Mouse (Mus musculus) lung, adult 2 months (tissue): ENCODE measurements around the gene Fbxw10. TPM values are rescaled to one million over a fixed set of nuclear protein-coding genes. Genes with fewer than 3 reads are reported as not detected.

ENCODE experiments used
- DNase-seq: peaks from one replicate; pipeline ENCODE4 v3.0.0; 2022
- H3K4me1 ChIP-seq: fragments of 200-500 bp; 2 replicates; pipeline ENCODE4 v1.6.1; 2011; ENCODE audit warnings: low read length; ENCODE audit not compliant: control insufficient read depth, insufficient read depth
- H3K4me3 ChIP-seq: fragments of 200-500 bp; replicated peaks from 2 replicates; pipeline ENCODE3; 2011; ENCODE audit warnings: low read depth, mild to moderate bottlenecking, control low read depth, low read length; ENCODE audit errors: extremely low read depth
- CTCF ChIP-seq: fragments of 200-500 bp; IDR thresholded peaks from 2 replicates; pipeline ENCODE4 v1.5.1; 2011; ENCODE audit warnings: mild to moderate bottlenecking, low read length, control low read depth; ENCODE audit not compliant: insufficient read depth
- POLR2A ChIP-seq: fragments of 200-500 bp; IDR thresholded peaks from 2 replicates; pipeline ENCODE4 v1.6.1; 2011; ENCODE audit warnings: low read depth, mild to moderate bottlenecking, control low read depth, low read length, borderline replicate concordance; ENCODE audit errors: extremely low read depth
- WGBS: fragments of 180-500 bp; shearing (Covaris S2); methylation state at CpG from one replicate; pipeline ENCODE4 v1.1.7; 2018; 5-methylcytosine and 5-hydroxymethylcytosine counted together
- polyA plus RNA-seq: library from polyadenylated mRNA; depleted of rRNA; stranded (reverse); fragments of >200 nt; gene quantifications from 2 replicates; pipeline ENCODE4 v1.2.3, GENCODE M21; 2012; rRNA removed

The Fbxw10 gene
- polyA plus RNA-seq, 1 experiment: 0.84 TPM

GRCm38 (mm10) chr11:62916765-62917164, 69.9 kb downstream of the Fbxw10 start:
- TF ChIP-seq POLR2A (no peak), CTCF (no peak)
- H3K4me1 ChIP-seq: peaks cover 4% of the 10 kb centered on the region; the same call in 1 of the 2 replicates
- WGBS: 15% methylated on average over 2 of the region's 2 CpGs
- DNase-seq: no peak
- no peak overlapping the region for H3K4me3 ChIP-seq

DNA sequence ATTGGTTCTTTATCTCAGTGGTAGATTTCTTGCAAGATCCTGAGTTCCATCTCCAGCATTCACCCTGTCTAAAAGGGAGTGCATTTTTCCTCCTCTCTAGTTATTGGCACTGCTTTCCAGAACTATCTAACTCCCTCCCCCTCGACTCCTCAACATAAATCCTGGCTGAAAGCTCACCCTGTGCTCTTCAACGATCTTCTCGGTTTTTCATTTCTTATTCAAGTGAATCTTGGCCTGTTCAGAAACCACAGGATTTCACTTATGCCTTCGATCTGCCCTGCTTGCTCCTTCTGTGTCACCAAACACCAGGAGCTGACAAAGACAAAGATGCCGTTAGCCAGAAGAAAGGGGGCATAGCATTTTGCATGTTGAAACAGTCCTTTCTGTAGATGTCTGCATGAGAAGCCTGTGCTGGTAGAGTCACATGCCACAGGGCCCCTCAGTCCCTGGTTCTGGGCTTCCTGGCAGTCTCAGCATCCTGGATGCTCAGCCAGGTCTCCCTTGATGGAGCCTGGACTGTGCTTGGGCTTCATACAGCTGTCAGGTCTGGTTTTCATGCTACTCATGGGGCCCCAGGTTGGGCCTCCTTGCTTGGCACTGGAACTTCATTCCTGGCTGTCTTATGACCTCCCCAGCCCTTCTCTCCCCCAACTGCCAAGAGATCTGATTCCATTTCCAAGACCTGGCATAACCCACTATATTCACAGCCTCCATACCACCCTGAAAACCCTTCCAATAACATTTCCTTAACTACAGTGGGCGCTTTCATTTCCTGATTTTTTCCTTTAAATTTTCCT, 73.3 kb downstream of the Fbxw10 start:
- no peak for DNase-seq
- no peak for TF ChIP-seq POLR2A
- no peak for TF ChIP-seq CTCF
- Histone ChIP-seq H3K4me1 (peaks cover 4% of the 10 kb centered on the region), H3K4me3 (no peak overlapping the region)
- WGBS: 61% methylated on average over 6 of the region's 6 CpGs

- Histone ChIP-seq H3K4me1 (peaks cover 4% of the 10 kb centered on the region), H3K4me3 (peak overlapping the region; percentile 8)
- 16% methylated on average over 6 of the region's 6 CpGs for WGBS
- DNase-seq: no peak
- TF ChIP-seq CTCF: no peak
- TF ChIP-seq POLR2A: no peak
Observed at GRCm38 (mm10) chr11:62920743-62921050, 73.8 kb downstream of the Fbxw10 start.

DNA sequence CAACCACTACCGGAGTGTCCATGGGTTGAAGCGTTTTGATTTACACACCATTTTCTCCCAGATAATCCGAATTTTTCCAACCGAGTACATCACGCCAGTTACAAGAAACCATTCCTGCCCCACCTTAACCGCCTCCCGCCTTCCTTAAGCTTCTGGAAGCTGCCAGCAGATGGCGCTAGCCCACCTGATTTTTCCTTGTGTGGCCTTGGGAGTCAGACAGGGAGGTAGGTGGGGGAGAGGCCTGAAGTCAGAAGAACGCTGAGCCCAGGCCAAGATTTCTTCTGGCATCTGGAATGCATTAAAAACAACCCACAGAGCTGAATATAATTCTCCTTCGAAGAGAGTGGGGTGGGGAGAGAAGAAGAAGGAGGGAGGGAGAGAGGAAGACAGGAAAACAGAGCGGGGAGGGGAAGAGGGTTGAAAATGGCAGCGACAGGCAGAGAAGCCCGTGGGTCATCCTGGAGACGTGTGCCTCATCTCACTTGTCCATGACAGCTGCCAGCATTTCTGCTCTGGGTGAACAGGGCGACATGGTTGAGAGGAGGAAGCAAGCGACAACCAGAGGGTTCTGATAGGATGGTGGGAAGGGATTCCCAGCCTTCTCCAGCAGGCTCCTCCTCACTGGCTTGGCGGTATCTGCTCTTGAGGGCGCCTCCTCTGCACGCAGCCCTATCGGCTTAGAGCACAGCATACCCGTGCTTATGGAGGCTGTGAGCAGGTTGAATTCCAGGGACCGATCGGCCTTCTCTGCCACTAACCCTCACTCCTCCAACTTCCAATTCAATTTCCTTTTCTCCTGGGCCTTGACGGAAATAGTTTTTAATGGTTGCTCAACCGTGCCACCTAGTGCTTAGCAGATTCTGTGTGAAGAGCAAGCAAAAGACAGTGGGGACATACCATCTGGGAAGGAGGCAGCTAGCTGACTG, 74.4 kb downstream of the Fbxw10 start:
- H3K4me3 ChIP-seq: peak overlapping the region; percentile 21
- DNase-seq: peak; percentile 92
- peak; percentile 90 for TF ChIP-seq CTCF
- peak; percentile 15; the same call in 1 of the 2 replicates for TF ChIP-seq POLR2A
- peaks cover 4% of the 10 kb centered on the region for H3K4me1 ChIP-seq
- 24% methylated on average over 25 of the region's 25 CpGs for WGBS

GRCm38 (mm10) chr11:62924091-62924761, 77.4 kb downstream of the Fbxw10 start:
- 45% methylated on average over 6 of the region's 6 CpGs for WGBS
- DNase-seq: no peak
- peaks cover 4% of the 10 kb centered on the region for H3K4me1 ChIP-seq
- no peak overlapping the region for H3K4me3 ChIP-seq
- TF ChIP-seq POLR2A (no peak), CTCF (no peak)

Other genes starting within 250 kb of the Fbxw10 start
- 25.8 and 29.0 TPM in 2 replicates for gene Lrrc75a, start 198.5 kb upstream of the Fbxw10 start, polyA plus RNA-seq
- 38.6 and 38.8 TPM in 2 replicates for gene Mmgt2, start 198.4 kb upstream of the Fbxw10 start, polyA plus RNA-seq
- gene Zfp287, start 115.2 kb upstream of the Fbxw10 start, polyA plus RNA-seq: 2.8 and 3.9 TPM in 2 replicates
- gene Gm10428, start 94.0 kb upstream of the Fbxw10 start, polyA plus RNA-seq: not detected in 2 replicates
- 0.54 and 1.1 TPM in 2 replicates for gene Zfp286, start 57.6 kb upstream of the Fbxw10 start, polyA plus RNA-seq
- gene Trim16, start 26.8 kb upstream of the Fbxw10 start, polyA plus RNA-seq: 23.7 and 24.5 TPM in 2 replicates
- 12.9 and 21.4 TPM in 2 replicates for gene Tvp23b, start 32.4 kb downstream of the Fbxw10 start, polyA plus RNA-seq
- 0.18 and 0.73 TPM in 2 replicates for gene Cdrt4, start 104.1 kb downstream of the Fbxw10 start, polyA plus RNA-seq
- gene Tekt3, start 214.6 kb downstream of the Fbxw10 start, polyA plus RNA-seq: 0.40 and 0.43 TPM in 2 replicates